Mouse (Mus musculus): Measurements from ENCODE around the gene Pls1. TPM values are rescaled to one million over a fixed set of nuclear protein-coding genes. Genes with fewer than 3 reads are reported as not detected.

Pls1 gene
- polyA plus RNA-seq (2015; fragmentation: Nextera tagmentation; extraction: Ambion mirVana) = 44.4 and 45.6 TPM in 2 replicates

DNA sequence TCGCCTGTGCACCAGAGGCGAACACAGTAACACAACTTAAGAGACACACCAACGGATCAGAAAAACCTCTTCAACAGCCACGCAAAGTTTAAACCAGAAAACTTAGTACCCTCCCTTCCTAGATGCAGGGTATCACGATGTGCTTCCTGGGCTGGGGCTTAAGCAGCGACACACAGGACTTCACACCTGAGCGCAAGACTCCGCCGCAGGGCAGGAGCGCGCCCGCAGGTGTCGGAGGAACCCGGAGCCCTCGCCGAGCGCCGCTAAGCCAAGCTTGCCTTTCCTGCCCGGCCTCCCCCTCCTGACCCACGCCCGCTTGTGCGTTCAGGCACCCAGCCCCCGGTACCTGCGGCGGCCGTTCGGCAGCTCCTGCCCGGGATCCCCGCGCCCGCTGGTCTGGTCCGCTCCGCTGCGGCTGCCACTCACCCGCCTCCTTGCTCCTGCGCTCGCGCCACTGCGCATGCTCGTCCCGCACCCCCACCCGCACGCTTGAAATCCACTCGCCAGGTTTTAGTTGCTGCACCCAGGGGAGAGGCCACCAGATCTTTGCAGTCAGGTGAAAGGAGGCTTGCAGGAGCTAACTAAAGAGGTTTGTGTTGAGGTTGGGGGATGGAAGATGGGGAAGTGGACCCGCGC is at the start of gene Pls1:
Gene Pls1 (minus strand): TSS at position 487 of the 636 bp plus-strand sequence.
- H3K27me3 ChIP-seq (ENCODE audit: control insufficient read depth, insufficient read depth, low read length) = 0 out of 2 replicates have a peak, but pooled peaks cover 2% of the 10 kb centered on the region
- no peaks in the 10 kb centered on the region for H3K9me3 ChIP-seq (ENCODE audit: control insufficient read depth, low read length)
- WGBS = under 1% methylated on average over 46 of the region's 46 CpGs
- ATAC-seq (ENCODE audit: low FRiP score, low TSS enrichment) (peak; percentile 93), DNase-seq (ENCODE audit: low spot score) (peak; percentile 97)
- H3K4me3 ChIP-seq (ENCODE audit: low read depth, low read length) = peak within 1 kb of the TSS; percentile 61
- H3K4me1 ChIP-seq (replicated peaks; ENCODE audit: control insufficient read depth, insufficient read depth) = 0 out of 2 replicates have a peak, but pooled peaks cover 2% of the 10 kb centered on the region
- H3K36me3 ChIP-seq (ENCODE audit: control insufficient read depth, insufficient read depth, low read length) = no peaks in the 10 kb centered on the region
- peak within 1 kb of the TSS; percentile 84 for H3K27ac ChIP-seq (replicated peaks)
- peak within 1 kb of the TSS; percentile 89 for H3K4me2 ChIP-seq (replicated peaks; ENCODE audit: low read depth)
- H3K9ac ChIP-seq (ENCODE audit: low read length) = peak within 1 kb of the TSS; percentile 72
- TF ChIP-seq EP300 (optimal IDR thresholded peaks at IDR 0.05) (no peak), CTCF (IDR thresholded peaks at IDR 0.05; ENCODE audit: low read depth) (no peak)

DNA sequence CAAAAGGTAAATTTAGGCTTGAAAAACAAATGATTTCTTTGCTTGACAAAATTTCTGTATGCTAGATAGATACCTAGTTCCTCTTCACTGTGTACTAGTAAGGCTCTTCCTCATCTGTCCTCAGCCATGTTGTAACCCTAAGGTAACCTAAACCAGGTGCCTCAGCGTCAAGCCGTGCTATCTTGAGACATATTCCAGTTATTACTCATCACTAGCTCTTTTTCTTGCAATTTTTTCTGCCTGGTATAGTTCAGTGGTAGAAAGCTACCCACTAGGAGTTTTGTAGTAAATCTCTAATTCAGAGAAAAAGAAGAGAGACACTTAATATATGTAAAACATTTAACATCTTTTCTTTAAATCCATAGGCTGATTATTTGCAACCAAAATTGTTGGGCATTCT is 37.6 kb upstream of the Pls1 start:
- H3K27me3 ChIP-seq (ENCODE audit: control insufficient read depth, insufficient read depth, low read length) = no peaks in the 10 kb centered on the region
- DNase-seq (ENCODE audit: low spot score) (no peak), ATAC-seq (ENCODE audit: low FRiP score, low TSS enrichment) (no peak)
- no peaks in the 10 kb centered on the region for H3K4me1 ChIP-seq (replicated peaks; ENCODE audit: control insufficient read depth, insufficient read depth)
- TF ChIP-seq CTCF (IDR thresholded peaks at IDR 0.05; ENCODE audit: low read depth) = no peak
- TF ChIP-seq EP300 (optimal IDR thresholded peaks at IDR 0.05) = no peak
- H3K9ac ChIP-seq (ENCODE audit: low read length) = no peak overlapping the region
- no peaks in the 10 kb centered on the region for H3K9me3 ChIP-seq (ENCODE audit: control insufficient read depth, low read length)
- no peak overlapping the region for H3K27ac ChIP-seq (replicated peaks)
- H3K36me3 ChIP-seq (ENCODE audit: control insufficient read depth, insufficient read depth, low read length) = peaks cover 3% of the 10 kb centered on the region; the same call in 1 of the 2 replicates
- 89% methylated on average over 2 of the region's 2 CpGs for WGBS
- H3K4me2 ChIP-seq (replicated peaks; ENCODE audit: low read depth) = no peak overlapping the region
- H3K4me3 ChIP-seq (ENCODE audit: low read depth, low read length) = no peak overlapping the region

DNA sequence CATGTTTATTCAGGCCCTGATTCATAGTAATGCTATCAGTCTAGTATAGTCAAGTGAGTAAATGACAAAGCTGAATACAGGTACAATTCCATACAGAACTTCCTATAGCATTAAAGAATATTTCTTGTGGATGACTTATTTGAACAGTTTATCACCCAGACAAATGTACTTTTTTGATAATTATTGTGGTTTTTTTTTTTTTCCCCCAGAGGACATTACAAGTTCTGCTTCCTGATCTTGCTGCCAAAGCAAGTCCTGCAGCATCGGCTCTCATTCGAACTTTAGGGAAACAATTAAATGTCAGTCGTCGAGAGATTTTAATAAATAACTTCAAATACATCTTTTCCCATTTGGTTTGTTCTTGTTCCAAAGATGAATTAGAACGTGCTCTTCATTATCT is 33.1 kb upstream of the Pls1 start:
- Histone ChIP-seq H3K4me3 (ENCODE audit: low read depth, low read length) (no peak overlapping the region), H3K27ac (replicated peaks) (no peak overlapping the region), H3K36me3 (ENCODE audit: control insufficient read depth, insufficient read depth, low read length) (no peaks in the 10 kb centered on the region), H3K4me2 (replicated peaks; ENCODE audit: low read depth) (no peak overlapping the region), H3K9ac (ENCODE audit: low read length) (no peak overlapping the region), H3K4me1 (replicated peaks; ENCODE audit: control insufficient read depth, insufficient read depth) (no peaks in the 10 kb centered on the region), H3K9me3 (ENCODE audit: control insufficient read depth, low read length) (no peaks in the 10 kb centered on the region), H3K27me3 (ENCODE audit: control insufficient read depth, insufficient read depth, low read length) (no peaks in the 10 kb centered on the region)
- ATAC-seq (ENCODE audit: low FRiP score, low TSS enrichment) (no peak), DNase-seq (ENCODE audit: low spot score) (no peak)
- TF ChIP-seq EP300 (optimal IDR thresholded peaks at IDR 0.05) (no peak), CTCF (IDR thresholded peaks at IDR 0.05; ENCODE audit: low read depth) (no peak)
- 63% methylated on average over 5 of the region's 5 CpGs for WGBS

DNA sequence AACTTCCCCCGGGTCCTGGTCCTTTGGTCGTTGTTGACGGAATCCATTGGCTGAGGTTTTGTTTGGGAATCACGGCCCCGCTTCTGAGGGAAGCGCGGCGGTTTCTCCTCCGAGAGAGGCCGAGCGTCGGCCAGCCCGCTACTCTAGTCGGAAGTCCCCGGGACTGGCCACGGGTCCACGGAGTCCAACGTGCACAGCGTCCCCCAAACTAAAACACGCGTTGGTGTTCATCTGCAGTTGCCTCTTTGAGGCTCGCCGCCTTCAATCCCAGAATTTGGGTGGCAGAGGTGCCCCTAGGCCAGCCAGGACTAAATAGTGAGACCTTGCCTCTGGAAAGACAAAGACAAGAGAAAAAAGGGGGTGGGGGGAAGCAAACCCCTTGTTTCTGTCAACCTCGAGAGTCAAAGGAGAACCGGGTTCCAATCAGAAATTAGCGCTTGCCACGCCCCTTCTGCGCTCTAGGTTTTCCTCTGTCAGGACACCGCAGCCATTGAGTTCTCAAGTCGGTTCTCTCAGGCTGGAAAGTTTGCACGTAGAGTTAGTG is 13.0 kb upstream of the Pls1 start:
- Histone ChIP-seq H3K9me3 (ENCODE audit: control insufficient read depth, low read length) (no peaks in the 10 kb centered on the region), H3K9ac (ENCODE audit: low read length) (peak overlapping the region; percentile 72), H3K4me3 (ENCODE audit: low read depth, low read length) (peak overlapping the region; percentile 92), H3K36me3 (ENCODE audit: control insufficient read depth, insufficient read depth, low read length) (no peaks in the 10 kb centered on the region; the same call in 1 of the 2 replicates), H3K4me1 (replicated peaks; ENCODE audit: control insufficient read depth, insufficient read depth) (no peaks in the 10 kb centered on the region), H3K4me2 (replicated peaks; ENCODE audit: low read depth) (peak overlapping the region; percentile 97), H3K27ac (replicated peaks) (peak overlapping the region; percentile 84), H3K27me3 (ENCODE audit: control insufficient read depth, insufficient read depth, low read length) (no peaks in the 10 kb centered on the region)
- DNase-seq (ENCODE audit: low spot score) (peak; percentile 68), ATAC-seq (ENCODE audit: low FRiP score, low TSS enrichment) (peak; percentile 6; the same call in 1 of the 2 replicates)
- TF ChIP-seq CTCF (IDR thresholded peaks at IDR 0.05; ENCODE audit: low read depth) = no peak
- no peak for TF ChIP-seq EP300 (optimal IDR thresholded peaks at IDR 0.05)
- under 1% methylated on average over 31 of the region's 31 CpGs for WGBS

DNA sequence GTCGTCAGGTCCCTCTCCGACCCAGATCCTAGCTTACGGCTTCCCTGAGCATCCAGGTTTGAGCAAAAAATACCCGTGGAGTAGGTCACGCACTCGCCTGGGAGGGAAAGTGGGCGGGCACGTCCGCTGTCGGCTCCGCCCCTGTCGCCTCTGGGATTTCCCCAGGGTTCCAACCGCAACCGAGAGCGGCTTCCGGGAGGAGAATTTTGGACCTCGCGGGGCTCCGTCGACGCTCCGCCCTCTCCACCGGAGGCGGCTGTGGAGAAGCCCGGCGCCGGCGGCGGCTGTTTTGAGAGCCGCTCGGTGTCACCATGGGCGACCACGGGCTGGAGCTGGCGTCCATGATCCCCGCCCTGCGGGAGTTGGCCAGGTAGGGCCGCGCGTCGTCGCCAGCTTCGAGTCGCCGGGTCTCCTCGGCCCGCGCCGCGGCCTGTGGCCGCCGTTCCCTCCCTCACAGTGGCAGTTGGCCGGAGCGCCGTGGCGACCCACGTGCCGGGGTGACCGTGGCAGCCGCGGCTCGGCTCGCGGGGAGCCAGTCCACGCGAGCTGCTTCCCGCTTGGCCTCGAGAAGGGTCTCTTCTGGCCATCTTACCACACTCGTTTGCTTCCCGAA is 12.4 kb upstream of the Pls1 start, which contains the start of gene Atr:
Gene Atr (plus strand): TSS at position 184 of the 613 bp plus-strand sequence.
- peak within 1 kb of the TSS; percentile 72 for H3K9ac ChIP-seq (ENCODE audit: low read length)
- under 1% methylated on average over 67 of the region's 69 CpGs for WGBS
- DNase-seq (ENCODE audit: low spot score) = peak; percentile 95

More for the DNA sequence above, 12.4 kb upstream of the Pls1 start, which contains the start of gene Atr:
- peak; percentile 95 for ATAC-seq (ENCODE audit: low FRiP score, low TSS enrichment)
- Histone ChIP-seq H3K36me3 (ENCODE audit: control insufficient read depth, insufficient read depth, low read length) (no peaks in the 10 kb centered on the region), H3K4me1 (replicated peaks; ENCODE audit: control insufficient read depth, insufficient read depth) (no peaks in the 10 kb centered on the region), H3K9me3 (ENCODE audit: control insufficient read depth, low read length) (no peaks in the 10 kb centered on the region), H3K27ac (replicated peaks) (peak within 1 kb of the TSS; percentile 84), H3K4me3 (ENCODE audit: low read depth, low read length) (peak within 1 kb of the TSS; percentile 92), H3K27me3 (ENCODE audit: control insufficient read depth, insufficient read depth, low read length) (no peaks in the 10 kb centered on the region), H3K4me2 (replicated peaks; ENCODE audit: low read depth) (peak within 1 kb of the TSS; percentile 97)
- TF ChIP-seq EP300 (optimal IDR thresholded peaks at IDR 0.05) = peak; percentile 44
- no peak for TF ChIP-seq CTCF (IDR thresholded peaks at IDR 0.05; ENCODE audit: low read depth)

All from stomach, postnatal 0 days (tissue).